Mouse (Mus musculus): ENCODE measurements around the gene Nfkbid. TPM values are rescaled to one million over a fixed set of nuclear protein-coding genes. Genes with fewer than 3 reads are reported as not detected.

Nfkbid gene
- total RNA-seq, 2 experiments from 2014 or later, result 0.67 to 0.71 TPM

GRCm38 (mm10) chr7:30423071-30423641 is 1.6 kb downstream of the Nfkbid start:
- DNase-seq, result peak; percentile 10 to 19
- intact Hi-C loops (cut with DNase I), result no loop called here

GRCm38 (mm10) chr7:30429327-30429726 is 7.8 kb downstream of the Nfkbid start:
- intact Hi-C loops (cut with DNase I), result no loop called here
- DNase-seq, result no peak

DNA sequence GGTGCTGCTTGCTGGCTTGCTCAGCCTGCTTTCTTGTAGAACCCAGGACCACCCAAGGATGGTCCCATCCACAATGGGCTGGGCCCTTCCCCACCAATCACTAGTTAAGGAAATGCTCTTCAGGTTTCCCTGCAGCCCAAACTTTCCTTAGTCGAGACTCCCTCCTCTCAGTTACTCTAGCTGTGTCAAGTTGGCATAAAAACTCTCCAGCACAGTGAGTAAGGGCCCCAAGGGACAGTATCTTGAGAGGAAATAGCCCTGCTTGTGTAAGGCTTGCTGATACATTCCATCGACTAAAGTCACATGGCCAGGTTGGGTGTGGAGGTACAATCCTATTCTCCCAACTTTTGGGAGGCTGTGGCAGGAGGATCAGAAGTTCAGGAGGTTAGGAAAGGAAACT is 8.7 kb downstream of the Nfkbid start:
- no peak for DNase-seq
- intact Hi-C loops (cut with DNase I), result no loop called here

DNA sequence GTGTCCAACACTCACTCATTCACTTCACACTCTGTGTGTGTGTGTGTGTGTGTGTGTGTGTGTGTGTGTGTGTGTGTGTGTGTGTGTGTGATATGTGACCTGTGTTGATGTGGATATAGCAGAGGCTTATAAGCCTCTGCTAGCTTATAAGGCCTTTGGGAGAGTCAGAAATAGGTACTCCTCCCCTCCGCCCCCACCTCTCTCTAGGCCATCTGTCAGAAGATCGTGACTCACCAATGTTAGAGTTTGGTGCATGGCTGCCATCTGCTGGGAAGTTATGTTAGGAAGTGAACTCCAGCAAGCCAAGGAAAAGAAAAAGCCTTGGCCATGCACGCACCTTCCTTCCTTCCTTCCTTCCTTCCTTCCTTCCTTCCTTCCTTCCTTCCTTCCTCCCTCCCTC is 10.3 kb downstream of the Nfkbid start:
- DNase-seq, result peak; percentile 49 to 62
- intact Hi-C loops (cut with DNase I), result loop anchor here (1.0 kb wide), 1 partner anchor 58 kb away; no protein-coding TSS in a partner anchor

DNA sequence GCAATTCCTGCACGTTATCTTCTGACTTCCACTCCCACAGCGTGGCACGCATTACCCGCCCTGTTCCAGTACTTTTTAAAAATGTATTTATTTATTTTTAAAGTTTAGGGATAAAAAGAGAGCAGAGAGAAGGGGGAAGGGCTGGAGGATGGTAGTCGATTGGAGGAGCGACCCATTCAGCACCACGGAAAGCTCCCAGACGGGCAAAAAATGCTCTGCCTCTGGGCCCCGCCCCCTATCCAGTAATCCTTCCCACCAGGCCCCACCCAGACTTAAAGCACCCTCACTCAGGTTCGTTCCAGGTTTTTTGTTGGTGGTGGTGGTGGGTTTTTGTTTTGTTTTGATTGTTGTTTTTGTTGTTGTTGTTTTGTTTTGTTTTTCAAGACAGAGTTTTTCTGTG is 12.7 kb downstream of the Nfkbid start:
- DNase-seq, result peak; percentile 50 to 72

GRCm38 (mm10) chr7:30434701-30435100 is 13.2 kb downstream of the Nfkbid start:
- intact Hi-C loops (cut with DNase I), result no loop called here
- DNase-seq, result no peak

More for the DNA sequence above, 12.7 kb downstream of the Nfkbid start:
- intact Hi-C loops (cut with DNase I), result no loop called here

DNA sequence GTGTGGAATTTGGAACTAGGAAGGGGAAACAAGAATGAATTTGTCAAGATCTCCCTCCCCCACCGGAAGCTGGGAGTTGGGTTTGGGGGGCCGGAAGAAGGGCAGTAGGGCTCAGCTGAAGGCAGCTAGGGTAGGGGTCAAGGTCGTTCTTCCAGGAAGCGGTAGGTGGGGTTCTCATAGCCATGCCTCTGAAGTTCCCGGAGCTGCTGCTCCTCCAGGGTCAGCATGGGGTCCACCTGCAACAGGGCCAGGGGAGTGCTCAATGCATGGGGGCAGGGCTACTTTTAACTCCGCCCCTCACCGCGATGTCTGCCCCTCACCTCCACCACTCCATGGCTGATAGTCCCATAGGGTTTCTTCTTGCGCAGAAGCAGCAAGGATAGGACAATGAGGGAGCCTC is 13.6 kb downstream of the Nfkbid start:
- intact Hi-C loops (cut with DNase I), result no loop called here
- no peak for DNase-seq

GRCm38 (mm10) chr7:30436879-30437278 is 15.3 kb downstream of the Nfkbid start:
- intact Hi-C loops (cut with DNase I), result no loop called here

DNA sequence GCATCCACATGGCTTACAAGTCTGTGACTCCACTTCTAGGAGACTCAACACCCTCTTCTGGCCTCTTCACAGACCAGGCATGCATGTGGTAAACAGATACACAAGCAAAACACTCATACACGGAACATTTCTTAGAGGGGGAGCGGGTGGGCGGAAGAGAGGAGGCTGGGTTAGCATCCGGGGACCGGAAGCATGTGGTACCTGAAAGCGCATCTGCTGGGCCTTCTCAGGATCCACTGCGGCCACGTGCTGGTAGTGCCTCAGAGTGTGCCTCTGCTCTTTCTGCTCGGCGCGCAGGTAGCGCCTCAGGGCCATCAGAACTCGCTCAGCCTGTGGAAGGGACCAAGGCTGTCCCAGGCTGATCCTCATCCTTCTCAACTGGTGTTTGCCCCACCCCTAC is 18.2 kb downstream of the Nfkbid start:
- intact Hi-C loops (cut with DNase I), result loop anchor here (5.0 kb wide), 1 partner anchor 53 kb away; the partner anchor contains the start of gene Prodh2
- no peak for DNase-seq

More at GRCm38 (mm10) chr7:30436879-30437278, 15.3 kb downstream of the Nfkbid start:
- no peak for DNase-seq

DNA sequence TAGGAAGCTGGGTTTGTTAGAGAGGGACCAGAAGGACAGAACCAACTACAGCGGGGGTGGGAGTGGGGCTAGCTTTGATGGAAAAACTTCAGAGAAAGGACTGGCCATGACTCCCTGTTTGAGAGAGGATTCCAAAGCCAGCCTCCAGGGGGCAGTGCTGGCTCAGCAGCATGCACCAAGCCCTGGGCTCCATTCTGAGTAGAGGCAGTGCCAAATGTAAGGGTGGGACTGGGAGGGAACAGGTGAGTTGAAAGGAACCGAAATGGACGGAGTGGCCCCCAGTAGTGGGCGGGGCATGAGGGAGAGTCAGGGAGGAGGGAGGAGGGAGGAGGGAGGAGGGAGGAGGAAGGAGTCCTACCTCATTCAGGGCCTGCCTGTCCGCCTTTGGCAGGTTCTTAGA is 19.2 kb downstream of the Nfkbid start:
- intact Hi-C loops (cut with DNase I), result loop anchor here (5.0 kb wide), 1 partner anchor 52 kb away; the partner anchor contains the start of gene Prodh2
- DNase-seq, result peak; percentile 51 to 64

DNA sequence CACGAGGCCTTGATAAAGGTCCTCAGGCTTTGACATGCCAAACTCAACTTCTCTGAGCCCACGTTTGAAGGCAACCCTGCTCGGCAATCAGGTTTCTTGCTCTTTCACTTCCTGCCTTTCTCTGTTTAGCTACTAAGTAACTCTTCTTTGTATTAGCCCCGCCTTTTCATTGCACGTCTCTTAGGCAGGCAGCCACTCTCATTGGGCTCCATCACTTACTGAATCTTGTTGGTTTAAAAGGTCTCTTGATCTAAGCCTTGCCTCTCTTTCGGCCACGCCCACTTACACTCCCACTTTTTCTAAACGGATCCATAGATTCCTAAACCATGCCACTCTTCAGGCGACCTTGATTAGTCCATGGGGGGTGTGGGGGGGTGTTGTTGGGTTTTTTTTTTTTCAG is 22.2 kb downstream of the Nfkbid start:
- intact Hi-C loops (cut with DNase I), result loop anchor here (5.0 kb wide), 1 partner anchor 49 kb away; the partner anchor contains the start of gene Prodh2
- DNase-seq, result no peak

- peak in 1 of 2 experiments; percentile 20 for DNase-seq
- intact Hi-C loops (cut with DNase I), result loop anchor here (5.0 kb wide), 1 partner anchor 48 kb away; the partner anchor contains the start of gene Prodh2
Measured at GRCm38 (mm10) chr7:30444154-30444970, 22.8 kb downstream of the Nfkbid start.

- intact Hi-C loops (cut with DNase I), result loop anchor here (5.0 kb wide), 1 partner anchor 47 kb away; the partner anchor contains the start of gene Prodh2
- DNase-seq, result peak; percentile 60 to 71
Measured at GRCm38 (mm10) chr7:30444971-30445751, 23.6 kb downstream of the Nfkbid start, which contains the start of gene Aplp1. Gene Aplp1 (minus strand): TSS chr7:30445535.

GRCm38 (mm10) chr7:30450241-30450640 is 28.7 kb downstream of the Nfkbid start:
- intact Hi-C loops (cut with DNase I), result no loop called here
- no peak for DNase-seq

- no peak for DNase-seq
- intact Hi-C loops (cut with DNase I), result no loop called here
Measured at GRCm38 (mm10) chr7:30453327-30453726, 31.8 kb downstream of the Nfkbid start.

DNA sequence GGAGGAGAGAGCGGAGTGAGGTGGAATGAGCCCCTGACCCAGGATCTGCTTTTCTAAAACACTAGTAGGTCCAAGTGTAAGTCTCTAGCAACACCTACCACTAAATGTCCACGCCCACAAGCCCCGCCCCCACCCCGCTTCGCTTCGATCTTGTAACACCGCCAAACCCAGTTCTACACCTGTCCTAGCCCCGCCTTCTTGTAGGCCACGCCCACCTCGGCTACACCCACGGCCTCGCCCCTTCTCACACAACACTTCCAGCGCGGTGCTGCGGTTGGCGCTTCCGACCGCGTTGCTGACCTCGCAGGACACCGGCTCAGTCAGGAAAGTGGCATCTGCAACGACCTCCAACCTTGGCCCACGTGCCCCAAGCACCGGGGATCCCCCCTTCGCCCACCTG is 32.2 kb downstream of the Nfkbid start:
- intact Hi-C loops (cut with DNase I), result no loop called here
- DNase-seq, result no peak

GRCm38 (mm10) chr7:30454259-30454658 is 32.7 kb downstream of the Nfkbid start:
- DNase-seq, result no peak
- intact Hi-C loops (cut with DNase I), result no loop called here

- DNase-seq, result no peak
- intact Hi-C loops (cut with DNase I), result no loop called here
Measured at GRCm38 (mm10) chr7:30456487-30456886, 35.0 kb downstream of the Nfkbid start.

DNA sequence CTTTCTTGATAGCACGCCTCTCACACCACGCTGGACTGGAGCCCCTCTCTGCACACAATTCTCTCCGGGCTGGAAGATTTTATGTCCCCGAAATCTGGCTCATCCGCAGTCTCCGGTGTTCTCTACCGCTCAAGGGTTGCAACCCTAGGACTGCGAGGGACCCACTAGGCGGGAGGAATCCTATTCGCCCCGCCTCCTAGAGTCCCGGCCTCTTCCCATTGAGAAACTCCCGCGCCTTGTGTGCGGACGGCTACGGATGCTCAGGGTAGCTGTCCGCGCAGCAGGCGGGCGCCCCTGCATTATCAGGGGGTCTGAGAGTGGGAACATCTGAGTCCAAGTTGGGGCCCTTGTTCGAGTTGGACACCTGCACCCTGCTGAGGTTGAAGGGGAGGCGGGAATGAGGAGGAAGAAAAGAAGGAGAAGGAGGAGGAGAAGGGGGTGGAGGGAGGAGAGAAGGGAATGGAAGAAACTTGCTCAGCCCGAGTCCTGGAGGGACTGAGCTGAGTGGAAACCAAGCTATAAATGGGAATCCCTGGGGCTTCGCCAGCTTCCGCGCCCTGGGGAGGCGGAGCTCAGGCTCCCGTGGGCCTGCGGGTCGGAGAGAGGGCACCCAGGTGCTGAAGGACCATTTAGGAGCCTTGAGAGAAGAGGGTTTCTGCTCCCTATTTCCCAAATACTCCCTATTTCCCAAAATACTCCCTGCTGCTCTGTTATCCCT is 35.5 kb downstream of the Nfkbid start:
- intact Hi-C loops (cut with DNase I), result no loop called here
- DNase-seq, result no peak
